Mouse (Mus musculus) kidney, postnatal 10 days (tissue): Measurements from ENCODE around the gene Snx3.

Experiments used
- DNase-seq: peaks from one replicate; pipeline ENCODE4 v3.0.0; 2021; ENCODE audit warnings: mixed read lengths

Snx3 gene

DNA sequence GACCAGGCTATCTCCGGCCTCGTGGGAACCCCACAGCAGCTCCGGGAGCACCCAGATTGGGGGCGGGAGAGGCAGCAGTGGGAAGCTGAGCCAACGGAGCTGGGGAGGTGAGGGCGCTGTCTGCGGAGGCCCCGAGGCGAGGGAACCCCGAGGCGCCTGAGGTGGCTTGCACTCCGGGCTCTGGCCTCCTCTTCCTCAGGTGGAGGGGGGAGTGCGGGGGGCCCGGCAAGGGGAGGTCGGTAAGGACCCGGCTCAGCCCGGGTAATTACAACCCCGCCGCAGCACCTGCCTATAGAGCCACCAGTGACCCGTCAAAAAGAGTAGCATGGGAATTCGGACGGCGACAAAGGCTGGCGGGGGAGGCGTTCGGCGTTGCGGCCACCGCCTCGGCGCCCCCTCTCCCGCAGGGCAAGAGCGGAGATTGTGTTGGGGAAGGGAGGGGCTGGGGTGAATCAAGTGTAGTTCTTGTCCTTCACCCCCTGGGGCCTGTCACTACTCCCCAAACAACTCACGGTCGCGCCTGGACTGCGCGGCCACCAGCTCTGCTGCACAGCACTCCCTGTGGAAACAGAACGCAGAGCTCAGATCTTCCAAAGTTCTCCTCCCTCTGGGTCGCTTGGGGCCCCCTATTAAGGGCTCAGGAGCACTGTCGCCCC, 77.8 kb downstream of the Snx3 start:
- DNase-seq = no peak

DNA sequence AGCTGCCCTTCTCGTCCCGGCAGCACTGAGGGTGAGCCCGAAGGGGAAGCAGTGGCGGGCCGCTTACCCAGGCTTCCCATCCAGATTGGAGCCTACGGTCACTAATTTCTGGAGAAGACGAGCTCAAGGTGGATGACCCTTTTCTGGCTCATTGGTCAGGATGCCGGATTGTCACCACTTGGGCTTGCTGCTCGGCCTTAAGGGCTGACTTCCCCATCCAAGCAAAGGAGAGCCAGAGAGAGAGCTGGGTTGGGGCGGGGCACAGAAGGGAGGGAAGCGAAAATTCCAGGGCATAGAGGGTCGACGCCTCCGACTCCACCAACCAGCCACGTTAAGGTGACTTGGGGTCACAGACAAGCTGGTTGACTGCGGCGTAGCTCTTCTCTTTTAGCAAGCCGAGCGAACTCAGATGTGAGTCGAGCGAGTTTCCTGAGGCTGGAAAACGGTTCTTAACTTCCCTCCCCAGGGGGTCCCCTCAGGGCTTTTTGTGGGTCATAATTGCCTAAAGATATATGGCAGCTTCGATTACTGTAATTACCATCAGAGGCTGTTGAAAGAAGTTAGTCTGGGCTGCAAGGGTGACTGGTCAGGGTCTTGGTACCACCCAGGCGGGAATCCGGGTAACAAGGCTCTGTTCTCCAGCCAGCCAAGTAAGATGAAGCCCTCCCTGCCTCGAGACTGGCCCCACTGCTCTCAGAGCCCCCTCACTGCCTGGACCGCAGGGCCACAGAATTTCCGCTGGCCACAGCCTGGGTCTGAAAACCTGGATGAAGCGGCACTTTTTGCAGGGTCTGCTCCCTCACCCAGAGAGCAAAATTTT, 78.5 kb downstream of the Snx3 start:
- no peak for DNase-seq

DNA sequence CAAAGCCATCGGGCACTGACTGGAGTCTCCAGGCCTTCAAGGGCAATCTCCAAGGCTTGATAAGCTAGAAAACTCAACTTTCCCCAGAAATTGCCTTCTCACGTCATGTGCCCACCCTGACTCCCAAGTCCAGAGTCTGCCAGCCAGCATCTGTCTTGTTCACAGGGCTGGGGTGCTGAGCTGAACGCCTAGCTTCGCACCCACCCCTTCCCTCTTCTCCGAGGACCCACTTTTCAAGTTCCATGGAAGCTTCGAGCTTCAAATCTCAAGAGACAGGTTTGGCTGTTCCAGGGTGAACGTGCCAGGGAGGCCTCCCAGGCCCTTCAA, 79.1 kb downstream of the Snx3 start:
- DNase-seq = no peak

DNA sequence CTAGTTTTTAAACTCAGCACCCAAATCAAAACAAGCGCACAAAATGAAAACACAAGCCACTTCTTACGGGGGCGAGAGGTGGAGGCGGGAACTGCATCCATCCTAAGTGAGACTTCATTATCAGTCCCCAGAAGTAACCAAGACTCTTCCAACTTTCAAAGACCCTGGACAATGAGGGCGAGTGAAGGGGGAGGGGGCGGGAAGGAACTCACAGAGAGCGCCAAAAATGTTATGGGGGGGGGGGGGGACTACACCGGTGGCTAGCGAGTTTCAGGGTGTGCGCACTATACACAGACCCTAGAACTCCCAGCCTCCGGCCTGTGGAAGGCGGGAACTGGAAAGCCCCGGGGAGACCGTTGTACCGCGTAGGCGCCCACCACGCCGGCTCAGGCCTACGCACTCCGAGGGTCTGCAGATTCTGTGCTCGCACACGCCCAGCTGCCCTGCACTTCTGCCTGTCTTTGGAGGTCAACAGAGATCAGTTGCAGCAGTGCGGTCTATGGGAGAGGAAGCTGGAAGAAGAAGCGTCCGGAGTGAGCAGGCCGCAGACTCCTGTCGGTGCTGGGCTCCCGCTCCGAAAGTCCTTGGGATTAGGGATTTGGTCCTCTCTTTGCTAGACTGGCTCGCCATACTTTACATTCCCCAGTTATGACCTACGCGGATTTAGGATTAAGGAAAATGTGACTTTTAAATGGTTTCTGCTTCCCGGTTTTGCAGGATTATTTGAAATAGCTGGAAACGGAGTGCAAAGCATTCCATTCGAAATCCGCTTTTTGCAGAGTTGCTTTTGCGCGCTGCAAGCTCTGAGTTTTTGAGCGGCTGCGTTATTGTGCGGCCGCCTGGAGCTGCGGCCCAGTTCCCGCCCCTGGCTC, 80.1 kb downstream of the Snx3 start:
- DNase-seq = peak; percentile 33

DNA sequence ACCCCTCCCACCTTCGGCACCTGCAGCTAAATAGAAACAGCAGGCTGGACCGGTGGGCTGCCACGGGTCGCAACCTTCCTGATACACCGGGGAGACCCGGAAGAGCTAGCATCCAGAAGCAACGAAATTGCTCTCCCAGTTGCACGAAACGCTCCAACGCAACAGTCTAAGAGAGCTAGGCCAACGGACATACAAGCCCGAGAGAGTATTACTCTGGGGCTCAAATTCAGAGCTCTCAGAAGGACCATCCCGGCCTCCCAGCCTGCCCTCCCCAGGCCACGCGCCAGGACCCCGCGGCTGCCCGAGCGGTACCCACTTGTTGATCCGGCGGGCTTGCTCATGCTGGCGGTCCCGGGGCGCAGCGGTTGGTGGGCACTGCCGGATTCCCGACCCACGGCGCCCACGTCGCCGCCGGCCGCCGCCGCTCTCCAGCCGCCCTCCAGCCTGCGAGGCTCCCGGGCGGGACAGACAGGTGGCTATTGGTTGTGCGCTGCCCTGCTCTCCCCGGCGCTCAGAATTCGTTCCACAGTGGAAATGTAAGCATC, 80.8 kb downstream of the Snx3 start:
- DNase-seq = no peak

DNA sequence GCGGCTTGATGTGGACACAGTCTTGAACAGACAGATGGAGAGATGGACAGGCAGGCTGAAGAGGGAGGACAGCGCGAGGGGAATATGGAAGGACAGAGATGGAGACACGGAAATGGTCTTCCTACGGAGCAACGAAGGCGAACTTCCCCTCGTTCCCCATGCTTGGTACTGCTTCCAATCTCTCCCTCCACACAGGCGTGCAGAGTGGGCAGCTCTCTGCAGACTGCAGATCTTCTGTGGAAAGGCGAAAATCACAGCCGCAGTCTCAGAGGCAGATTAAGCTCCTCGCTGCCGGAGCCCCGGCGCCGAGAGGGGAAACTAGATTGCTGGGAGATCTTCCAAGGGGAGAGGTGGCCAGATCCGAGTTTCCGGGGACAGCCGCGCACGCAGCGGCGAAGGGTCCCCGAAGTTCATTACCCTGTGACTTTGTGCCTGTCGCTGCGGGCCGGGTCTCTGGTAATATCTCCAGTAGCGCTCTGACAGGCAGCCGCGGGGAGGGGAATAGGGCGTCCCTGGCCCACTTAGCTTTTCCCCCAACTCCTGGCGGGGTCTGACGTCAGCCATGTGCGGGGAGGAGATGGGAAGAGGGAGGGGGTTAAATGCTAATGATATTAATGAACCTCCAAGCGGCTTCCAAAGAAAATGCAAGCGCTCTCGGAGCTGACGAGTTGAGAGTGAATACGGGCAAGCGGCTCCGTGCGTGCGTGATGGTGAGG, 81.5 kb downstream of the Snx3 start, which contains the start of the genes Nr2e1 and Ostm1:
TSS of gene Nr2e1 (minus strand) at position 476 of the 716 bp plus-strand sequence.
TSS of gene Ostm1 (plus strand) at position 666 of the 716 bp plus-strand sequence.
- peak; percentile 23 for DNase-seq

DNA sequence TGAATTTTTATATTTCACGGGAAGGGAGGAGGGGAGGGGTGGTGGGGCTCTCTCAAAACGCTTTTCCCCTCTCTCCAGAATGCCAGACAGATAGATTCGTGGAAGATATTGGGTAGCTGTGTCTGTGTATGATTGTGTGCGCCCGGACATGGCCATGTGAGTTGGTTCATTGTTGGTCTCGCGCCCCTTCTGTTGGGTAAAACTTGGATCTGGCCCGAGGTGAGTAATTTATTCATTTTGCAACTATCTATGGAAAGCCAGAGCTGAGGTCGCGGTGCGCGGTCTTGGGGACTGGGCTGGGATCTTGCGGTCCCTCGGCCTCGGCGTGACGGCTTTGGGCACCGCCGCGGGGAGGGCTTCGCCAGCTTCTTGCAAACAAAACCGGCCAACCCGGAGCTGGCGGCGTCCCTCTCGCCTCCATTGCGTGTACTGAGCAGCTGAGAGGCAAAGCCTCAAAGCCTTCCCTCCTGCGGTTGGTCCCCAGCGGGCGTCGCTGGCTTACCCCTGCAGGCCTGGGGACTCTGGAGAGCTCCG, 82.1 kb downstream of the Snx3 start:
- DNase-seq = no peak

DNA sequence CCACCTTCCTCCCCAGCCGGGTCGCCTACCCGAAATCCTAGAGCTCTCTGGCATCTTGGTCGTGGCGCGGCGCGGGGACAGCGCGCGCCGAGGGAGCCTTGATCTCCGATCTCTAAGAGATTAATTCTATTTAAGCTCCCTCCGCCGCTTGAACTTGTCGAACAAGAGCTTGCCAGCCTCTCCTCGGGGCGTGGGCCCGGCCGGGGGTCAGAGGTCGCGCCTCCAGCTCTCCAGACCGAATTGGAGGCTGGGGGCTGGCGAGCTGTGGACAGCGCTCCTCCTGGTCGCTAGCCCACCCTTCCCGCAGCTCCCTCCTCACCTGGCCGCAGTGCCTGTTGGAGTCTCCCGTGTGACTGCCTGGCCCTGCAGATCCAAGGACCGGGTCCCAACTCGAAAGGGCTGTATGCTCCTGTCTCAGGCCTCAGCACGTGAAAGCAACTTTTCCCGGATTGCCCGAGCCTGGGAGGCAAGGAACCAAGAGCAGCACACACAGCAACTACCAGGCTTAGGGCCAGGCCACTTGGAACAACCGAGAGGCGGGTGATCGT, 82.7 kb downstream of the Snx3 start:
- no peak for DNase-seq
